ENCODE assay signal across 8 mouse cellular contexts in genomic region chr10:4388384-4388745, GRCm38 (mm10). TPM values are rescaled to one million over a fixed set of nuclear protein-coding genes. Genes with fewer than 3 reads are reported as not detected.
A peak's percentile ranks its signal among the peaks of the same experiment; 100 is the strongest.
DNase-seq lines count a peak whose midpoint lies in the region; ATAC-seq and TF ChIP-seq lines count a peak whose summit lies in the region.

No protein-coding gene starts in this region.

- peak overlapping the region; percentile 99 for H3K27ac ChIP-seq in intestine, embryonic 15.5 days

- H3K4me3 ChIP-seq in C2C12 (ENCODE audit: insufficient read depth, poor library complexity, severe bottlenecking): peak overlapping the region; percentile 87
- peak overlapping the region; percentile 93 for H3K4me3 ChIP-seq in intestine, embryonic 15.5 days (replicated peaks)

- under 1% methylated on average over 19 of the region's 19 CpGs for WGBS in intestine, embryonic 15.5 days

- peaks cover 71% of the 10 kb centered on the region for H3K79me3 ChIP-seq in C2C12 (ENCODE audit: low read depth)

- H3K9me3 ChIP-seq in intestine, embryonic 15.5 days: no peaks in the 10 kb centered on the region

- peaks cover 17% of the 10 kb centered on the region for H3K4me1 ChIP-seq in intestine, embryonic 15.5 days (replicated peaks)

- H3K79me2 ChIP-seq in C2C12 (ENCODE audit: control insufficient read depth, insufficient read depth): peaks cover 95% of the 10 kb centered on the region

- ATAC-seq in erythroid progenitor cell, adult 5-6 weeks (replicated peaks; ENCODE audit: low FRiP score, poor library complexity, severe bottlenecking): peak; percentile 4; the same call in 1 of the 2 replicates
- no peak for ATAC-seq in intestine, embryonic 15.5 days
- ATAC-seq in megakaryocyte progenitor cell, adult 5-6 weeks (replicated peaks; ENCODE audit: poor library complexity): peak; percentile 2; the same call in 1 of the 2 replicates
- ATAC-seq in granulocyte monocyte progenitor cell, adult 5-6 weeks (replicated peaks; ENCODE audit: poor library complexity, severe bottlenecking): no peak

- H3K36me3 ChIP-seq in C2C12 (ENCODE audit: control insufficient read depth, insufficient read depth): peaks cover 18% of the 10 kb centered on the region
- no peaks in the 10 kb centered on the region for H3K36me3 ChIP-seq in intestine, embryonic 15.5 days

- peak overlapping the region; percentile 69 for H3ac ChIP-seq in C2C12 (ENCODE audit: control insufficient read depth, insufficient read length, low read depth)

- H3K9ac ChIP-seq in intestine, embryonic 15.5 days: peak overlapping the region; percentile 98

- H3K27me3 ChIP-seq in C2C12 (ENCODE audit: control insufficient read depth, insufficient read depth, insufficient read length): no peaks in the 10 kb centered on the region
- no peaks in the 10 kb centered on the region for H3K27me3 ChIP-seq in intestine, embryonic 15.5 days (replicated peaks)

- peak; percentile 61 for DNase-seq in embryo, embryonic 10.5 days (ENCODE audit: low spot score)
- DNase-seq in embryo, embryonic 9.5 days (ENCODE audit: extremely low spot score): no peak
- no peak for DNase-seq in cerebellum, adult 9-11 months

- H3K4me2 ChIP-seq in intestine, embryonic 15.5 days (replicated peaks): peak overlapping the region; percentile 81

- TF ChIP-seq CTCF in C2C12 (IDR thresholded peaks at IDR 0.05; ENCODE audit: control insufficient read depth, insufficient read depth, insufficient read length): no peak

TF ChIP-seq in C2C12, 6 proteins besides CTCF, POLR2A, EP300 and RAD21:
- TF ChIP-seq USF1 (IDR thresholded peaks at IDR 0.05; ENCODE audit: low read depth) (no peak), MAX (IDR thresholded peaks at IDR 0.05) (no peak), CEBPB (IDR thresholded peaks at IDR 0.05; ENCODE audit: low read depth) (no peak), MYOD1 (IDR thresholded peaks at IDR 0.05; ENCODE audit: control insufficient read depth, insufficient read length, low read depth) (no peak), FOSL1 (IDR thresholded peaks at IDR 0.05; ENCODE audit: insufficient read depth, low read length, poor library complexity, severe bottlenecking) (no peak), MYOG (IDR thresholded peaks at IDR 0.05; ENCODE audit: control insufficient read depth, extremely low read depth, insufficient read length) (no peak)

RNA-seq across cellular contexts. Expression of gene Zbtb2, which starts 0.5 kb away (rescaled TPM):
- 7.9 TPM for polyA plus RNA-seq in C2C12 (2012; fragmentation: generic; extraction: Trizol)
- total RNA-seq in erythroid progenitor cell, adult 5-6 weeks (2015; ENCODE audit: low replicate concordance): 8.4 and 11.9 TPM in 2 replicates
- 5.1 and 6.7 TPM in 2 replicates for total RNA-seq in erythroid progenitor cell, adult 5-6 weeks (2017; ENCODE audit: low replicate concordance)
- polyA plus RNA-seq in intestine, embryonic 15.5 days (2015; fragmentation: Nextera tagmentation; extraction: Ambion mirVana): 11.7 and 12.0 TPM in 2 replicates
- total RNA-seq in megakaryocyte progenitor cell, adult 5-6 weeks (2015): 15.5 and 17.5 TPM in 2 replicates
- total RNA-seq in megakaryocyte progenitor cell, adult 5-6 weeks (2017): 10.7 and 11.9 TPM in 2 replicates
- total RNA-seq in granulocyte monocyte progenitor cell, adult 5-6 weeks (2014; fragmentation: Nextera tagmentation): 6.8 and 12.9 TPM in 2 replicates
- total RNA-seq in granulocyte monocyte progenitor cell, adult 5-6 weeks (2017): 11.1 and 13.4 TPM in 2 replicates

RNA-seq across cellular contexts. Expression of gene Rmnd1, which starts 43.8 kb away (rescaled TPM):
- polyA plus RNA-seq in C2C12 (2012; fragmentation: generic; extraction: Trizol): 11.1 TPM
- 13.3 and 37.7 TPM in 2 replicates for total RNA-seq in erythroid progenitor cell, adult 5-6 weeks (2015; ENCODE audit: low replicate concordance)
- 8.9 and 14.2 TPM in 2 replicates for total RNA-seq in erythroid progenitor cell, adult 5-6 weeks (2017; ENCODE audit: low replicate concordance)
- 44.9 and 50.1 TPM in 2 replicates for polyA plus RNA-seq in intestine, embryonic 15.5 days (2015; fragmentation: Nextera tagmentation; extraction: Ambion mirVana)
- total RNA-seq in megakaryocyte progenitor cell, adult 5-6 weeks (2015): 74.5 and 95.0 TPM in 2 replicates
- total RNA-seq in megakaryocyte progenitor cell, adult 5-6 weeks (2017): 41.0 and 79.0 TPM in 2 replicates
- 53.9 and 72.4 TPM in 2 replicates for total RNA-seq in granulocyte monocyte progenitor cell, adult 5-6 weeks (2014; fragmentation: Nextera tagmentation)
- total RNA-seq in granulocyte monocyte progenitor cell, adult 5-6 weeks (2017): 58.3 and 62.8 TPM in 2 replicates

RNA-seq across cellular contexts. Expression of gene Armt1, which starts 43.9 kb away (rescaled TPM):
- 15.8 TPM for polyA plus RNA-seq in C2C12 (2012; fragmentation: generic; extraction: Trizol)
- 20.9 and 32.3 TPM in 2 replicates for total RNA-seq in erythroid progenitor cell, adult 5-6 weeks (2015; ENCODE audit: low replicate concordance)
- total RNA-seq in erythroid progenitor cell, adult 5-6 weeks (2017; ENCODE audit: low replicate concordance): 19.6 and 24.3 TPM in 2 replicates
- 16.4 and 16.6 TPM in 2 replicates for polyA plus RNA-seq in intestine, embryonic 15.5 days (2015; fragmentation: Nextera tagmentation; extraction: Ambion mirVana)
- total RNA-seq in megakaryocyte progenitor cell, adult 5-6 weeks (2015): 33.8 and 35.8 TPM in 2 replicates
- 36.9 and 52.4 TPM in 2 replicates for total RNA-seq in megakaryocyte progenitor cell, adult 5-6 weeks (2017)
- 34.1 and 46.8 TPM in 2 replicates for total RNA-seq in granulocyte monocyte progenitor cell, adult 5-6 weeks (2014; fragmentation: Nextera tagmentation)
- total RNA-seq in granulocyte monocyte progenitor cell, adult 5-6 weeks (2017): 44.6 and 52.3 TPM in 2 replicates

Comparison
In these comparisons a context has a peak if more than half of its experiments do, and no peak if none do; other contexts are left out.
1. ATAC-seq: peak in erythroid progenitor cell, adult 5-6 weeks (single experiment) and megakaryocyte progenitor cell, adult 5-6 weeks (single experiment); none in intestine, embryonic 15.5 days (single experiment) and granulocyte monocyte progenitor cell, adult 5-6 weeks (single experiment).